Mouse (Mus musculus): Measurements from ENCODE around the gene Olfr364-ps1.

Olfr364-ps1 gene

DNA sequence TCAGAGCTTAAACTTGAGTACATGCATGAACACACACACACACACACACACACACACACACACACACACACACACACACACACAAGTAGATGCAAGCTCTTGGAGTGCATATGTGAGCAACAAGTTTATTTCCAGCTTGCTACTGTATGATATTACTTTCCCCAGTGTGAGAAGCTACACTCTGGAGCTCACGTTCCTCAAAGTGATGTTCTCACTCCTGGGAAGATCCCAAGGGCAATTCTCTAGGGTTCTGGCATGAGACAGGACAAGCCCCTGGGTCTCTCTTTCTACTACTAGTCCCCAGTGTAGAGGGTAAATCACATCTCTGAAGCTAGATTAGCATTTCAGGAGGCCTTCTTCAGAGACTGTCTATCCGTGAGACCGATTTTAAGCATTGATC, at the start of gene Olfr364-ps1:
Gene Olfr364-ps1 (plus strand): TSS at position 301 of the 400 bp plus-strand sequence.
- DNase-seq (ENCODE audit: low spot score in 2 of 2), result no peak

DNA sequence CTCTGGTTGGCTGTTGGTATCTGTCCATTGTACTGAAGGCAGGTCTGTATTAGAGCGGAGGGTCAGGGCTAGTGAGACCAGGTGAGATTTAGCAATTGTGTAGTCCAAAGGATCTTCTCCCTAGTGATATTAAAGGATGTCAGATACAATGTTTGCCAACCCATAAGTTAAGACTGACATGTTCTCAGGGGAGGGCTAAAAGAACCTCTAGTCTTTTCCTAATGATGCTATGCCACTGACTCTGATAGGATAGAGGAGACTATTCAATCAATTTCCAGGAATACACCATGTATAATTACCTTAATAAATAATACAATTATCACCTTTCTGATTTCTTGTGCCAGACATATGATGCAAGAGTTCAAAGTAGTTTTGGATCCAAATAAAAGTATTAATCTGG, 21.3 kb upstream of the Olfr364-ps1 start, which contains the start of gene Olfr362:
Gene Olfr362 (minus strand): TSS at position 101 of the 400 bp plus-strand sequence.
- DNase-seq (ENCODE audit: low spot score in 2 of 2), result no peak

GRCm38 (mm10) chr2:37187898-37188297, 48.8 kb downstream of the Olfr364-ps1 start, which contains the start of gene Olfr365:
Olfr365 (plus strand) TSS chr2:37188198.
- DNase-seq (ENCODE audit: low spot score in 2 of 2), result no peak
